Mouse (Mus musculus): ENCODE measurements around the gene Kifc3.

Gene Kifc3

DNA sequence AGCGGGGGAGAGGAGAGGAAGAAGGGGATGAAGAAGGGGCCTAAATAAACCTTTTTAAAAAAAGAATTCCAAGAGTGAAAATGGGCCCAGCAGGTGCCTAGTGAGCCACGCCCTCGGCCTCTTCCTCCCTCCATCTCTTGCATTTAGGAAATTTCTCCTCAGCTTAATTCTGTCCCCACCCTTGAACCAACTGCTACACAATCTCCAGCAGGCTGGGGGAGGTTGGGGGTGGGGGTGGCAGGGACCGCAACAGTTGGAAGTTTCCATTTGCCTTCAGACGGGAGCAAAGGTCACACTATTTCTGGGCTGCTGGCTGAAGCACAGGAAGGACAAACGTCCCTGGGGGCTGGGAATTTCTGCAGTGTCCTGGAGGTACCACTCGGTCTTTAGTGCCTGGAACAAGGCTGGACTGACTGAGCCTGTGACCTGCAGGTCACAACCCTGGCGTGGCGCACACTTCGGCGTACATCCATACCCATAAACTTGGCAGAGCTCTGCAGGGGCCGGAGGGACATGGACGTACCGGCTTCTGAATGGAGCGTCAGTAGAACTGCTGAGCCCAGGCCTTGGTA is 71.6 kb downstream of the Kifc3 start:
- peak; percentile 73 for DNase-seq

DNA sequence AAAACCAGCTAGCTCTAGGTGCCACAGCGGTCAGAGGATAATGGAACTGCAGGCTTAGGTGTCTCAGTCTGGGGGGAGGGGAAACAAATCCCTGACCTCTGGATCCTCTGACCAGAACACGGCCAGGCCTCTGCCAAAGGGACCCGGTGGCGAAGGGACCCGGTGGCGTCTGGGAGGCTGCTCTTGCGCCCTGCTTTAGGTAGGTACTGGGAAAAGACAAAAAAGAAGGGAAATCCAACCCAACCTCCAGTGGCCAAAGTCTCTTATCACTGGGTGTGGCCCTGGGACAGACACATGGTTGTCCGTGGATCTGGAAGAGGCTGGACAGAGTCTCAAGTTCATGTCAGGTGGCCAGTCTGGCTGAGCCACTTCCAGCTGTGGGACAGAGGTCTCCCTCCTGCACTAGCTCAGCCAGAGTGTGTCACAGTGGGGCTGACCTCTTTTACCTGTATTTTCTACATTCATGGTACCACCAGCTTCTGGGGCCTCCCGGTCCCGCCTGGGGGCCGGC is 73.8 kb downstream of the Kifc3 start:
- peak; percentile 41 for DNase-seq

DNA sequence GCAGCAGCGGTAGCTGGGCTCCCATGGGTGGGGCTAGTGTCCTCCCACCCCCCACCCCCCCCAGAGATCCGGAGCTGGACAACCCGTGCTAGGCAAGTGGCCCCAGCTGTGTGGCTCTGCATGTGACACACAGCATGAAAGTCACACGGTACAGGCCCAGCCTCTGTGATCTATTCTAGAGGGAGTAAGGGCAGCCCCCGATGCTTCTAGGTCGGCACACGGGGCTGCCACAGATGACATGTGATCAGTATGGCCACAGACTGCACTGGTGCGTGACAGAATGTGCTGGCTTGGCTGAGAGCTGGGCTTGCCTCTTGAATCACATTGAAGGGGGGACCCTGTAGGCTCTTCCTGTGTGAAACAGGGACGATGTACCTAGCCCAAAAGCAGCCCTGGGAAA is 75.0 kb downstream of the Kifc3 start:
- no peak for DNase-seq

DNA sequence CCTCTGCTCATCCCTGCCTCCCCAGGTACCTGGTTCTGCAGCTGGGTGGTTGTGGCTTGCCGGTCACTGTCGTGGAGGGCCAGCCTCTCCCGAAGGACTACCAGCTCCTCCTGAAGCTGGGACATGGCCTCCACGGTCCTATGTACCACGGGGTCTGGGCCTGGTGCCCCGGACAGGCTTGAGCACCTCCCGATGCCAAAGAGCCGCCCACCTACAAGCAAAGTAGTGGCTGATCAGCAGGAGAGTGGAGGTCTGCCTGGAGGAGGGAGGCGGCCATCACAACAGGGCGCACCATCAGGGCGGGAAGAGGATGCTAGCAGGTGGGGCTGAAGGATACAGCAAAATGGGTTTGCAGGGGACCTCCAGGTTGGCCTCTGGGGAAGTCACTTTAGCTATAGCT is 76.1 kb downstream of the Kifc3 start:
- no peak for DNase-seq

DNA sequence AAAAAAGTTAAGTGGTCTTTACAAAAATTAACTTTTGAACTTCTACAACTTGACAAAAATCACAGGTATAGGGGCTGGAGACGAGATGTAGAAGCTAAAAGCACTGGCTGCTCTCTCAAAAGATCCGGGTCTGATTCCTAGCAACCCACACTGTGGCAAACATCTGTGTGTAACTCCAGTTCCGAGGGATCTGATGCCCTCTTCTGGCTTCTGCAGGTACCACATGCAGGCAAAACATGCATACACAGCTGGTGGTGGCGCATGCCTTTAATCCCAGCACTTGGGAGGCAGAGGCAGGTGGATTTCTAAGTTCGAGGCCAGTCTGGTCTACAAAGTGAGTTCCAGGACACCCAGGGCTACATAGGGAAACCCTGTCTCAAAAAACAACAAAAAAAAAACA is 79.2 kb downstream of the Kifc3 start:
- peak; percentile 29 for DNase-seq

DNA sequence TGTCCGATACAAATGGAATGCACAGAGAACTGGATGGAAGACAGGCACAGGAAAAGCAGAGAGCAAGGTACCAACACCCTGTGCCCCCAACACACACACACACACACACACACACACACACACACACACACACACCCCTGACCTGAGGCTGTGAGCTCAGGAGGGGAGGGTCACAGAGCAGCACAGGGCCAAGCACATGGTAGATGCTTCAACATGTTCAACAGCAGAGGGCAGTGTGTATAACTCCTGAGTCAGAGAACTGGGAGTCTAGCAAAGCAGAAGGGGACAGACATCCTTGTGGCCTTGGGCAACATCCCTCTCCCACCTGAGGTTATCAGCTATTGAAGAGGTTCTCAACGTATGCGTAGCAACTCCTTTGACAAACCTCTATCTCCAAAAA is 88.9 kb downstream of the Kifc3 start:
- DNase-seq = no peak

DNA sequence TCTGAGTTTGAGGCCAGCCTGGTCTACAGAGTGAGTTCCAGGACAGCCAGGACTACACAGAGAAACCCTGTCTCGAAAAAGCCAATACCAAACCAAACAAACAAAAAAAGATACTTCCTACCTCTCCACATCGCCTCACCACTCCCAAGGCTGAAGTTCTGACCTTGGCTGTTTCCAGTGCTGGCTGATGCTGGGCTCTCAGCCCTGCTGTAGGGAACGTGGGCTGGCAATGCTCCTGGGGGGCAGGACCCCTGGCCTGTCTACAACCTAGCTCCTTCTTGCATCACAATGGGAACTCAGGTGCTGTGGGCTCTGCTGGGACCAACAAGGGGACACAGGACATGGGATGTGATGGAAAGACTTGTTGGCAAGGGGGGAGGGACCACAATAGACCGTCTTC is 89.5 kb downstream of the Kifc3 start:
- no peak for DNase-seq

DNA sequence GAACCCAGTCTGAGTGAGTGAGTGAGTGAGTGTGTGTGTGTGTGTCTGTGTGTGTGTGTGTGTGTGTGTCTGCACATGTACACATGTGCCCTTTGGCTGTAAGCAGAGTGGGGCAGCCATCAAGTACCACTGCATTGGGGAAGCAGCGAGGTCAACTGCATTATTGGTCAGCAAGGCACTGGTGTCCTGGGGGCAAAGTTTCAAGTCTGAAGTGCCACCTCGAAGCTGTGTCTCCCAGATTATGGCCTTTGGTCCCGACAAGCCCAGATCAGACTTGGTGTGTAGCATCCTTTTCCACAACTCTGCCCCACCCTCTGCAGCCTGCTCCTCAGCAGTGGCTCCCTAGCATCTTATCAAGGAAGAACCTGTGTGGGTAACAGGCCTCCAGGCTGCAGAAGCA is 90.0 kb downstream of the Kifc3 start:
- no peak for DNase-seq

DNA sequence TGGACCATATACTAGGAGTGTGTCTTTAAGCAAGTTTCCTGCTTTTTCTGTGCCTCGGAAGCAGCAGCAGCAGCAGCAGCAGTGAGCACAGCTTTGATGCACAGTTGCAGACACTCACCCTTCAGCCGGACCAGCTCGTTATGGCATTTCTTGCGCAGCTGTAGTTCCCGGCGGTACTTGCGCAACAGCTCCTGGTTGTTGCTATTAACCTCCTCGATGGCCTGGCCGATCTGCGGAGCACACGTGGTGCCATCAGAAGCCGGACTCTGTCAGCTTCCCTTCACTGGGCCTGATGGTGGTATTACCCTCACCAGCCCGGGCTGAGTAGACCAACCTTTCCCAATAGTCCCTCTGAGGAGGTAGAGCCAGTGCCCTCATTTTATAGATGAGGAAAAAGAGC is 95.3 kb downstream of the Kifc3 start:
- DNase-seq = no peak

DNA sequence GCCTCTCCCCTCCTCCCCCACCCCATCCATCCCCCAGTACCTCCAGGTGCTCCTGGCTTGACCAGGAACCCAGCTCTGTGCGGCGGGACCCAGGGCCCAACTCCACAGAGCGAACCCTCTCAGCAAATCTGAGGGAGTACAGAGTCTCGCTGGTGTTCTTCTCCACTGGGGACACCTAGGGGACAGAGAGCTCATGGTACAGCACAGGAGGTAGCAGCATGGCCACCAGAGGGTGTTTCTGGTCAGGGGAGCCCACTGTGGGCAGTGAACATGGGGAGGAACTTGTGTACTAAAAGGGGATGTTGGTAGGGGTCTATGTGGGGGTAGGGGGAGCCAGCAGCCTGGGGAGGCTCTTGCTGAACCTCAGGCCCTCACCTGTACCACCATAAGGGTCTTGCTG is 100.6 kb downstream of the Kifc3 start:
- no peak for DNase-seq

DNA sequence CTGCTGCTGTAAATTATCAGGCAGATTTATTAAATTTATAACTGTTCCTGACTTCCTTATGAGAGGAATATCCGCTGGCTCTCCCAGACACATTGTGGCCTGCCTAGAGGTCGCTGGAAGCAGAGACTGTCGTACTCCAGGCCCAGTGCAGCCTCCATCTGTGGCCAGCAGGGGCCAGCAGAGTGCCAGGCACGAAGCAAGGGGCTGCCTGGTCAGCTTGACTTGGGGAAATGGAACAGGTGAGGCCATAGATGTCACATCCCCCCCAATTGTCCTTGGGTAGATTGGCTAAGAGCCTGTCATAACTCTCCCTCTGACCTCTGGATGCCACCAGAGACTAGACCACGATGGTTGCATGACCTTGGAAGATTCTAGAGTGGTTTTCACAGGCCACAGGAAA is 103.6 kb downstream of the Kifc3 start:
- DNase-seq = peak; percentile 84

DNA sequence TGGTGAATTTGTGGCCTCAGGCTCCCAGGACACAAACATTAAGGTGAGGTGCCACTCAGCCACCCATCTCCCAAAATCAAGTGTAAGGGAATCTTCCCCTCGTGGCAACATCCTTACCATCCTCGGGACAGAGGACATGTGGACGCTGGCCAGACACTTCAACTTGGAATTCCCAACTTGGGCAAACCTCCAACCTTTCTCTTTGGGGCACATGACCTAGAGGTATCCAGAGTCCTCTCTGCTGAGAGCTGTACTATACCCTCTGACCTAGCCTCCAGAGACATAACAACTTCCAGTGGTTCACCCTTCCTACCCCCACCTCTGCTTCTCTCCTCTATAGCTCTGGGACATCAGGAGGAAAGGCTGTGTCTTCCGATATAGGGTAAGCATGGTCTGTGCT is 109.0 kb downstream of the Kifc3 start:
- peak; percentile 76 for DNase-seq

DNA sequence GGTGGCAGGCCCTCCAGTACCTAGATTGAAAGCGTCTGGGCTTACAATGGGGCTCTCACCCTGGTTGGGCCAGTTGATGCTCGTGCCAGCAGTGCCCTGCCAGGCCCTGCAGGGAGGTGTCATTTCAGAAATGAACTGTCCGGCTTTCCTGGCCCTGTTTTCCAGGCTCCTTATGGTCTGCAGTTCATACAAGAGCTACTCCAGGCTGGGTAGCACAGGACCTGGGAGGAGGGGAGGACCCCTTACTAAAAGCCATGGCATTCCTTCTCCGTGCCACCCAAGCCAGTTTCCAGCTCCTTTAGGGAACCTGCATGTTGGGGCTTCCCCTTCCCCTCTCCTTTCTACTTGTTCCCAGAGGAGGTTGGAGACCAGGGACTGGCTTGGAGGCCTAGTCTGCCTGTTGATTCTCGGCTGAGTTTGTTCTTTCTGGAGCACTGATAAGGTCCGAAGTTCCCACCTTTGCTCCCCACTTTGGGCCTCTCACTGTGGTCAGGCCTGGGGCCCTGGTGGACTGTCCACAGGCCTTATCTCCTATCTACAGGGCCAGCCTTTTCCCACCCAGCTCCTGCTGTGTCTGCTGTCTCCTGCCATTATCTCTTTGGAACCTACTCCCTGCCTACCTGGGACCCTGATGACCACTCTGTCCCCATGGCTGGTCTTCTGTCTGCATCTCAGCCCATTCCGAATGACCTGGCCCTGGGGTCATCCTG is 117.0 kb downstream of the Kifc3 start:
- DNase-seq = no peak

DNA sequence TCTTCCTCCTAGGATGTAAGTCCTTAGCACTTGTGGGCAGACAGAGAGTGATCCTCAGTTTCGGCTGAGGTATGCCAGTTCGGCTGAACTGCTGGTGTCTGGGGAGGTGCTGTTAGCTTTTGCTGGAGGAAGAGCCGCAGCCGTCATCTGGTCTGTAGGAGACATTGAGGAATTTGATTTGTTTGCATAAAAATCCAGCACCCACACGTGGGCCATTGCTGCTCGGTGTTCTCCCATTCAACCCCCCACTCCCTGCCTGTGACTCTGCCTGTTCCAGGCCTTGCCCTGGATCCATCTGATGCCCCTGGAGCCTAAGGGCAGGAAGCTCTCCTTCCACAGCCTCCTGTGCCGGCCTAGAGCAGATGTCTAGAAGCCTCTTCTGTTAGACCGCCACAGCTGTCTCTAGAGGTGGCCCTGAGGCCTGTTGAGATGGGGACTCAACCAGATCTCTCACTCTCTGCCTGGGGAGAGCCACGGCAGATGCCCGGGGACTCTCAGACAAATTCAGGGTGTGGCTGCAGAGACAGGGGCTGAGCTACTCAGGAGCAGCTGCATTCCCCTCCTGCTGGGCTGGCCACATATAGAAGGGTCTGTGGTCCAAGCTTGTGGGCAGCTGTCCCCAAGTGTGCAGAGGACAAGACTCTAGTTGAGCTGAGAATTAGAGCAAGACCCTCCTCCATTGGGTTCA is 117.7 kb downstream of the Kifc3 start:
- no peak for DNase-seq

DNA sequence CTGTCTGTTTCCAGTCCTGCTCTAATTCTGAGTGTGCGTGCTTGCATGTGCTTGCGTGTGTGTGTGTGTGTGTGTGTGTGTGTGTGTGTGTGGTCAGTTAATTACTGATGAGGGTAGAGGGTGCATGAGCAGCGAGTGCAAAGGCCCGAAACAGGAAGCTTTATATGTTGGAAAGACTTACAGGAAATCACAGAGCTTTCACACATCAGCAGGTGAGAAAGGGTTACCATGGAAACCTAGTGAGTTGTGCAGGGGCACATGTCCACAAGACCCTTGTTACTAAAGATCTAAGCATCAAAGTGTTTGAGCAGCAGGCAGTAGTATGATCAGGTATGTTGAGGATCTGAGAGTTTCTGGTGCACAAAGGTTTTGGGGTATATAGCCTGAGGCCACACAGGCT is 118.4 kb downstream of the Kifc3 start:
- no peak for DNase-seq

DNA sequence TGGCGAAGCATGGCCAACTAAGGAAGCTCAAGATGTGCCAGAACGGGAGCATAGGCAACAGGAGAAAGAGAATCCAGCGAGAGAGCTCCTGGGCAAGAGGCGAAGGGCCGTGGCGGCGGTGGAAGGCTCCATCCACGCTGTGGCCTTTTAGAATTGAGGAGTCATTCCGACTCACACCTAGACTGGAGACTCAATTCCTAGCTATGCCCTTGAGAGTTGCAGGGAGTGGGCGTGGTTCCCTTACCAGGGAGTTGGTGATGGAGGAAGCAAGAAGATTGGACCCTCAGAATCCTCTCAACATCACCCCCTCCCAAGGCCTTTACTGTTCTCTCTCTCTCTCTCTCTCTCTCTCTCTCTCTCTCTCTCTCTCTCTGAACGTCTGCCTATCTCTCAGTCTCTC is 121.0 kb downstream of the Kifc3 start:
- no peak for DNase-seq

DNA sequence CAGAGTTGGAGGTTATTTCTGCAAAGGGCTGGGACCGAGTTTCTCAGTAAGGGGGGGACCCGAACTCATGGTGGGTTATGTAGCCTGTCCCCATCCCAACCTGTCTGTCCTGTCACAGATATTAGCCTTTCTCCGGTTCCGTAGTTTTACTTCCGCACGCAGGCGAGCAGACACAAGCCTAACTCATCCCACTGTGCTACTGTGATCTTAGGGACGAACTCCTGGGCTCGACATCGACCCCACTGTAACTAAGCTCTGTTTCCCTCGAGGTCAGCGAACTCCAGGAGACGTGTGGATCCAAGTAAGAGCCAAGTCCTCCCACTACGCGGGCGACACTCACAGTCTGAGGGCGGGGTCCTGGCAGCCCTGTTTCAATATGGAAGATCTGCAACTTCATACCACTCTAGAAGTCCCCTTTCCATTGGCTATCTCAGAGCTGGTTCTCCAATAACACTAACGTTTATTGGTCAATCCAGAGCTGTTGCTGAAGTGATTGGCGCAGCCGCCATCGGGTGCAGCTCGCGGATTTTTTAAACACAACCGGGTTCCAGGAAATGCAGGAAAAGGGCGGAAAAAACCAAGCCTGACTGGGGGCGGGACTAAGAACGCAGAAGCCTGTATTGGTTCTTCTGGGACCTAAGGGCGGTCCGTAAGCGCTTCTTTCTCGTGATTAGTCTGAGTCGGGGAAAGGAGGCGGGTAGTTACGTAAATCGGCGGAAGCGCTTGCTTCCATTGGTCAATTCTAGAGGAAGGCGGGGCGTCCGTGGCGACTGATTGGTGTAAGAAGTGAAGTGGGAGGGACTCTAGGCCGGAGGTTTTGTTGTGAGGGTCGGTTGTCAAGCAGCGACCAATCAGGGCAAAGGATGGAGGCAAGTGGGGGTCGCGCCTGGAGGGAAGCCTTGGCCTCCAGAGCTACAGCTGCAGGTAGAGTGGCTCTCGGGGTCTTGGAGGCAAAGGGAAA is 122.0 kb downstream of the Kifc3 start, which contains the start of gene Katnb1:
Katnb1 (plus strand) TSS at position 806 of the 961 bp plus-strand sequence.
- DNase-seq = peak; percentile 96

DNA sequence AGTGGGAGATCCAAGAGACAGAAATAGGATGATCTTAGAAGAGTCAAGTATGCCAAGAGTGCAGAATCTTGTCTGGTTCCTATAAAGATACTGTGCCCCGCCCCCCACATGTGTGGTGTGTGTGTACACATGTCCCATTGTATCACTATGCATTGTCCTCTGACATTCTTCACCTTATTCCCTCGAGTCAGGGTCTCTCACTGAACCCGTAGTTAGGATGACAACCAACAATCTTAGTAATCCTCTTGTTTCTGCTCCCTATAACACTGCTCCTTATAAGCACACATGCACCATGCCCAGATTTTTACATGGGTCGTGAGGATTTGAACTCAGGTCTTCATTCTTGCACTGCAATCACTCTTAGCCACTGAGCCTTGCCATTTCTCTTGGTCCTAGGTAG is 123.3 kb downstream of the Kifc3 start:
- DNase-seq = no peak

DNA sequence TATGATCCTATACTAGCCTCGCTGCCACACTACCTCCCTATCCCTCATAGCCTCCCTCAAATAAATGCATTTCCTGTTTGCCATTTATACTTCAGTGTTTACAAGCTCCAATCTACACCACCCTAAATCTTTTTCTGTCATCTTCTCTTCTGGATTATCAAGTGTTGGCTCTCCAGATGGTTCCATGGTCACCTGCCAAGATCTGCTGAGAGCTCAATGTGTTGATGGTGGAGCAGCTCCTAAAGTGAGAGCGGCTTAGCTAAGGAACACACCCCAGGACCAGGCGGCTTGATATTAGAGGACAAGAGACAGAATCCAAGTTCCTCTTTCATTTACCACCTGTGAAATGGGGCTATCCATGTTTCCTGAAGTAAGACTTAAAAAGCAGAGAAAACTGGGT is 124.6 kb downstream of the Kifc3 start:
- no peak for DNase-seq

DNA sequence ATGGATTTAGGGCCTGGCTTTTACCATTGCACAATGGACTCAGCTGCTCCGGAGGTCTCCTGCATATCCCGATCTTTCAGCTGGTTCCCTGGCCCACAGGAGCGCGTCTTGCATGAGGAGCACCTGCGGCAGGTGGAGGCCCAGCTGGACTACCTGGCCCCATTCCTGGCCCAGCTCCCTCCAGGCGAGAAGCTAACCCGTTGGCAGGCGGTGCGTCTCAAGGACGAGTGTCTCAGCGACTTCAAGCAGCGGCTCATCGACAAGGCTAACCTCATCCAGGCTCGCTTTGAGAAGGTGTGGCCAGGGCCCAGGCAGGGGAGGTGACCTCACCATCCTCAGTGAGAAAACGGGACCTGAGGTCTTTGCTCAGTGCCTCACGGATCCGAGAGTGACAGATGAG is 126.5 kb downstream of the Kifc3 start:
- no peak for DNase-seq

DNA sequence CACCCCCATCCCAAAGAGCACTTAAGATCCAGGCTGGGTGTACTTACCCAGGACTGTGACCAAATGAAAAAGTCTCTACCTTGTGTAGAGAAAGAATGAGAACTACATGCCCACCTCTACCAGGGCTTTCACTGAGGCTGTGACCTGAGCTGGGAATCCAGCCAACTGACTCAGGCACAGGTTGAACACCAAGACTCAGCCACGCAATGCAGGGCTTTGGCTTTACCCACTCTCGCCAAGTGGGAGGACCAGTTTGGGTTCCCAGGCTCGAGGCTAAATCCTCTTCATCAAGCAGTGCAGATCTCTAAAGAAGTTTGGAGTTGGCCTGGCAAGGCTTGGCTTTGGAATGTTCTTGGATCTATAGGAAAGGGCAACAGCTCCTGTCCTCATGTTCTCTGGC is 127.1 kb downstream of the Kifc3 start:
- no peak for DNase-seq

DNA sequence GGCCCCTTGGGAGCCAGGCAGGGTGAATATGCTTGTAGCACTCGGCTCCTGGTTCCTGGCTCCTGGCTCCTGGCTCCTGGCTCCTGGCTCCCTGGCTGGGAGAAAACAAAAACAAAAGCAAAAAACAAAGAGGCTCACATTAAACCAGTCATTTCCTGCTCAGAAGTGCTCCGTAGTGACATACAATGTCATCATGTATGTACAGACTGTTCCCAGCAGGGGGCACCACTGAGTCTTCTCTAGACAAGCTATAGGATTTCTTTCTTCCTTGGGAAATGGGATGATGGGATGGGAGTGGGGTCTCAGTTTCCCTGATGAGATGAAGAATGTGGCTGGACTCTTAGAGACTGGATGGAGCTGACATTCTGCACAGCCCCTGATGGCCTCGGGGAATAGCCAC is 135.0 kb downstream of the Kifc3 start:
- DNase-seq = peak; percentile 75

DNA sequence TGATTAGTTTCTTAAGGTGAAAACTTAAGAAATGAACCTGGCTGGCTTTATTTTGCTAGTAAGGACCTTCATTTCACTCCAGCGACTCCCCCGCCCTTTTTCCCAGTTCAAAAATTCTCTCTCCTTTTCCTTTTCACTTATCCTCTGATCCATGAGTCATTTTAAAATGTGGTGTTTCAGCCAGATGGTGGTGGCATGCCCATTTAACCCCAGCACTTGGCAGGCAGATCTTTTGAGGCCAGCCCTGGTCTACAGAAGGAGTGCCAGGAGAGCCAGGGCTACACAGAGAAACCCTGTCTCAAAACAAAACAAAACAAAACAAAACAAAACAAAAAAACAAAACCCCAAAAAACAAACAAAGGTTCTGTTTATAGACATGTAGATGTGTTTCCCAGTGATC is 138.1 kb downstream of the Kifc3 start:
- DNase-seq = no peak
